Mouse (Mus musculus) thymus, adult 2 months (tissue): ENCODE measurements around the gene Rab7. TPM values are rescaled to one million over a fixed set of nuclear protein-coding genes. Genes with fewer than 3 reads are reported as not detected.
A peak's percentile ranks its signal among the peaks of the same experiment; 100 is the strongest.

Experiments used
- DNase-seq: peaks from one replicate; pipeline ENCODE4 v3.0.0; 2021
- H3K27ac ChIP-seq: fragments of 200-500 bp; 2 replicates; pipeline ENCODE4 v1.5.1; 2012; ENCODE audit warnings: low read length, control low read depth; ENCODE audit not compliant: control insufficient read depth, insufficient read depth
- H3K27me3 ChIP-seq: fragments of 200-500 bp; 2 replicates; pipeline ENCODE4 v1.6.1; 2012; ENCODE audit warnings: mild to moderate bottlenecking, low read length, moderate library complexity, mixed read lengths; ENCODE audit not compliant: control insufficient read depth, insufficient read depth
- H3K36me3 ChIP-seq: fragments of 200-500 bp; 2 replicates; pipeline ENCODE4 v1.6.1; 2012; ENCODE audit warnings: mild to moderate bottlenecking, low read length, moderate library complexity; ENCODE audit not compliant: control insufficient read depth, insufficient read depth
- H3K4me1 ChIP-seq: fragments of 200-500 bp; replicated peaks from 2 replicates; pipeline ENCODE4 v1.6.1; 2012; ENCODE audit warnings: low read length; ENCODE audit not compliant: control insufficient read depth, insufficient read depth
- H3K4me3 ChIP-seq: fragments of 200-500 bp; 2 replicates; pipeline ENCODE4 v1.5.1; 2012; ENCODE audit warnings: mild to moderate bottlenecking, low read length, control low read depth, moderate library complexity; ENCODE audit not compliant: control insufficient read depth, insufficient read depth
- CTCF ChIP-seq: fragments of 200-500 bp; IDR thresholded peaks from 2 replicates; pipeline ENCODE4 v1.5.1; 2012; ENCODE audit warnings: mild to moderate bottlenecking, control low read depth, low read length, moderate library complexity, borderline replicate concordance; ENCODE audit not compliant: control insufficient read depth, poor library complexity, insufficient read depth; ENCODE audit errors: extremely low read depth
- POLR2A ChIP-seq: fragments of 200-500 bp; IDR thresholded peaks from 2 replicates; pipeline ENCODE4 v1.6.1; 2012; ENCODE audit warnings: mild to moderate bottlenecking, low read length, control low read depth, moderate library complexity; ENCODE audit not compliant: control insufficient read depth, poor library complexity, insufficient read depth; ENCODE audit errors: extremely low read depth
- WGBS: fragments of 180-500 bp; shearing (Covaris S2); methylation state at CpG from one replicate; pipeline ENCODE4 v1.1.7; 2018; 5-methylcytosine and 5-hydroxymethylcytosine counted together
- polyA plus RNA-seq: library from polyadenylated mRNA; depleted of rRNA; stranded (reverse); fragments of >200 nt; gene quantifications from 2 replicates; pipeline ENCODE4 v1.2.3, GENCODE M21; 2012

Rab7 gene
- polyA plus RNA-seq, 1 experiment, result 148 TPM

- Histone ChIP-seq H3K27ac (no peak overlapping the region), H3K27me3 (no peaks in the 10 kb centered on the region), H3K36me3 (no peaks in the 10 kb centered on the region), H3K4me1 (no peaks in the 10 kb centered on the region), H3K4me3 (no peak overlapping the region)
- no peak for TF ChIP-seq CTCF
- TF ChIP-seq POLR2A, result no peak
- 76% methylated on average over 9 of the region's 9 CpGs for WGBS
- DNase-seq, result no peak
Measured at GRCm38 (mm10) chr6:88054081-88054835, 9.2 kb upstream of the Rab7 start.

- Histone ChIP-seq H3K36me3 (no peaks in the 10 kb centered on the region), H3K27ac (no peak overlapping the region), H3K27me3 (no peaks in the 10 kb centered on the region), H3K4me1 (no peaks in the 10 kb centered on the region), H3K4me3 (no peak overlapping the region)
- no peak for TF ChIP-seq POLR2A
- TF ChIP-seq CTCF, result no peak
- DNase-seq, result no peak
- 74% methylated on average over 11 of the region's 11 CpGs for WGBS
Measured at GRCm38 (mm10) chr6:88053228-88054080, 8.4 kb upstream of the Rab7 start.

GRCm38 (mm10) chr6:88051206-88051605 is 6.1 kb upstream of the Rab7 start:
- no peaks in the 10 kb centered on the region for H3K4me1 ChIP-seq
- 95% methylated on average over 5 of the region's 5 CpGs for WGBS
- no peaks in the 10 kb centered on the region for H3K27me3 ChIP-seq
- H3K36me3 ChIP-seq, result no peaks in the 10 kb centered on the region
- TF ChIP-seq POLR2A (no peak), CTCF (no peak)
- DNase-seq, result no peak
- no peak overlapping the region for H3K27ac ChIP-seq
- no peak overlapping the region for H3K4me3 ChIP-seq

- Histone ChIP-seq H3K27ac (no peak overlapping the region), H3K4me3 (no peak overlapping the region), H3K4me1 (peaks cover 5% of the 10 kb centered on the region; the same call in 1 of the 2 replicates), H3K27me3 (no peaks in the 10 kb centered on the region), H3K36me3 (no peaks in the 10 kb centered on the region)
- WGBS, result 90% methylated on average over 6 of the region's 6 CpGs
- TF ChIP-seq CTCF, result no peak
- TF ChIP-seq POLR2A, result no peak
- no peak for DNase-seq
Measured at GRCm38 (mm10) chr6:88049008-88049407, 3.9 kb upstream of the Rab7 start.

GRCm38 (mm10) chr6:88047853-88048252 is 2.8 kb upstream of the Rab7 start:
- WGBS, result 52% methylated on average over 5 of the region's 5 CpGs
- Histone ChIP-seq H3K4me1 (peaks cover 9% of the 10 kb centered on the region; the same call in 1 of the 2 replicates), H3K27me3 (no peaks in the 10 kb centered on the region), H3K36me3 (no peaks in the 10 kb centered on the region), H3K4me3 (no peak overlapping the region), H3K27ac (no peak overlapping the region)
- no peak for TF ChIP-seq POLR2A
- no peak for TF ChIP-seq CTCF
- DNase-seq, result no peak

- Histone ChIP-seq H3K27ac (no peak overlapping the region), H3K27me3 (no peaks in the 10 kb centered on the region), H3K4me3 (no peak overlapping the region; the same call in 1 of the 2 replicates), H3K4me1 (peaks cover 9% of the 10 kb centered on the region; the same call in 1 of the 2 replicates), H3K36me3 (no peaks in the 10 kb centered on the region)
- TF ChIP-seq CTCF, result no peak
- no peak for TF ChIP-seq POLR2A
- no peak for DNase-seq
- 43% methylated on average over 3 of the region's 3 CpGs for WGBS
Measured at GRCm38 (mm10) chr6:88045406-88045766, 316 bp upstream of the Rab7 start.

GRCm38 (mm10) chr6:88044234-88044576 is 865 bp downstream of the Rab7 start:
- no peak for DNase-seq
- no peaks in the 10 kb centered on the region for H3K27me3 ChIP-seq
- TF ChIP-seq POLR2A (no peak), CTCF (no peak)
- H3K4me3 ChIP-seq, result peak overlapping the region; percentile 72
- no peak overlapping the region for H3K27ac ChIP-seq
- peaks cover 9% of the 10 kb centered on the region; the same call in 1 of the 2 replicates for H3K4me1 ChIP-seq
- WGBS, result 3% methylated on average over 3 of the region's 3 CpGs
- no peaks in the 10 kb centered on the region for H3K36me3 ChIP-seq
